Mouse (Mus musculus) intestine, postnatal 0 days (tissue): Measurements from ENCODE around the gene Tbcel. TPM values are rescaled to one million over a fixed set of nuclear protein-coding genes. Genes with fewer than 3 reads are reported as not detected.

ENCODE experiments used
- ATAC-seq: fragments of 200-750 bp; cut with Nextera tagmentation; 2 replicates; pipeline ENCODE4 v1.8.0; 2017; ENCODE audit warnings: mild to moderate bottlenecking, moderate TSS enrichment, moderate library complexity
- H3K27ac ChIP-seq: fragments of 300-500 bp; sonication (generic); 2 replicates; pipeline ENCODE4 v1.5.1; 2014; ENCODE audit warnings: mild to moderate bottlenecking, low read depth, low read length, moderate library complexity
- H3K27me3 ChIP-seq: fragments of 300-500 bp; sonication (generic); replicated peaks from 2 replicates; pipeline ENCODE4 v1.6.1; 2014; ENCODE audit warnings: low read length, mixed read lengths; ENCODE audit not compliant: control insufficient read depth, insufficient read depth
- H3K36me3 ChIP-seq: fragments of 300-500 bp; sonication (generic); 2 replicates; pipeline ENCODE4 v1.6.1; 2014; ENCODE audit warnings: mild to moderate bottlenecking, moderate library complexity; ENCODE audit not compliant: control insufficient read depth, insufficient read depth
- H3K4me1 ChIP-seq: fragments of 300-500 bp; sonication (generic); replicated peaks from 2 replicates; pipeline ENCODE4 v1.6.1; 2014; ENCODE audit warnings: antibody characterized with exemption, low read length, mixed read lengths; ENCODE audit not compliant: control insufficient read depth, insufficient read depth
- H3K4me2 ChIP-seq: fragments of 300-500 bp; sonication (generic); replicated peaks from 2 replicates; pipeline ENCODE4 v1.6.1; 2014; ENCODE audit warnings: low read depth, mild to moderate bottlenecking, moderate library complexity
- H3K4me3 ChIP-seq: fragments of 300-500 bp; sonication (generic); 2 replicates; pipeline ENCODE4 v1.5.1; 2014; ENCODE audit warnings: low read depth, low read length
- H3K9ac ChIP-seq: fragments of 300-500 bp; sonication (generic); 2 replicates; pipeline ENCODE4 v1.6.1; 2014; ENCODE audit warnings: mild to moderate bottlenecking, low read depth, low read length
- H3K9me3 ChIP-seq: fragments of 300-500 bp; sonication (generic); 2 replicates; pipeline ENCODE4 v1.6.1; 2016; ENCODE audit warnings: mixed run types; ENCODE audit not compliant: control insufficient read depth
- CTCF ChIP-seq: sonication (generic); IDR thresholded peaks from 2 replicates; pipeline ENCODE4 v1.5.1; 2016; ENCODE audit warnings: low read depth, mild to moderate bottlenecking, control low read depth, antibody characterized with exemption, moderate library complexity
- WGBS: fragments of 180-500 bp; shearing (Covaris S2); extraction: QIAGEN DNeasy Blood & Tissue Kit; methylation state at CpG from one replicate; pipeline ENCODE4 v1.1.7; 2014; 5-methylcytosine and 5-hydroxymethylcytosine counted together
- polyA plus RNA-seq: library from polyadenylated mRNA; unstranded; fragments of >200 nt; fragmentation: Nextera tagmentation; extraction: Ambion mirVana; gene quantifications from 2 replicates; pipeline ENCODE4 v1.2.1, GENCODE M21; 2015

Gene Tbcel
- polyA plus RNA-seq, 1 experiment from 2014 or later: 12.2 TPM

GRCm38 (mm10) chr9:42405736-42406135 is 101.9 kb downstream of the Tbcel start:
- H3K9me3 ChIP-seq: no peaks in the 10 kb centered on the region
- no peaks in the 10 kb centered on the region for H3K27me3 ChIP-seq
- no peak overlapping the region for H3K27ac ChIP-seq
- H3K4me3 ChIP-seq: no peak overlapping the region
- H3K4me2 ChIP-seq: no peak overlapping the region
- 75% methylated on average over 4 of the region's 4 CpGs for WGBS
- H3K9ac ChIP-seq: no peak overlapping the region
- no peaks in the 10 kb centered on the region for H3K36me3 ChIP-seq
- no peak for ATAC-seq
- TF ChIP-seq CTCF: no peak
- H3K4me1 ChIP-seq: no peaks in the 10 kb centered on the region

DNA sequence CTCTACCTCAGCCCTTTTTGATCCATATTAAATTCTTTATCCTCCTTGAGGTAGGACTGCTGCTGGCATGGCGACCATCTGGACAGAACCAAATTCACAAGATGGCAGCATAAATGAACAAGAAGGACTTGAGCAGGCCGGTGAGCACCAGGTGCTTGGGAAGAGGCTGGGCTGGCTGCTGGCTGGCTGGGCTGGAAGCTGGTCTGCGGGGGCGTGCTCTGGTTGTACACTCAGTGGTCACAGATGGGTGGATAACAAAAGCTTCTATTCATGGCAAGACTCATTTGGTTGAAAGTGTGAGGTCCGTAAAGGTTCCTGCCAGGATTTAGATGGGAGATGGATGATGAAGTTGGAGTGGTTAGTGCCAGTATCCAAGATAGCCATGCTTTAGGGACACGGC is 106.1 kb downstream of the Tbcel start:
- TF ChIP-seq CTCF: no peak
- no peak overlapping the region for H3K9ac ChIP-seq
- no peaks in the 10 kb centered on the region for H3K4me1 ChIP-seq
- H3K27me3 ChIP-seq: no peaks in the 10 kb centered on the region
- no peak overlapping the region for H3K4me2 ChIP-seq
- ATAC-seq: no peak
- no peaks in the 10 kb centered on the region for H3K36me3 ChIP-seq
- no peak overlapping the region for H3K27ac ChIP-seq
- no peaks in the 10 kb centered on the region for H3K9me3 ChIP-seq
- WGBS: 87% methylated on average over 6 of the region's 6 CpGs
- H3K4me3 ChIP-seq: no peak overlapping the region

- Histone ChIP-seq H3K9ac (no peak within 1 kb of the TSS), H3K36me3 (no peaks in the 10 kb centered on the region), H3K4me1 (no peaks in the 10 kb centered on the region), H3K9me3 (no peaks in the 10 kb centered on the region), H3K27ac (no peak within 1 kb of the TSS), H3K4me3 (no peak within 1 kb of the TSS), H3K4me2 (no peak within 1 kb of the TSS), H3K27me3 (no peaks in the 10 kb centered on the region)
- WGBS: 90% methylated on average over 6 of the region's 6 CpGs
- ATAC-seq: no peak
- TF ChIP-seq CTCF: no peak
Measured at GRCm38 (mm10) chr9:42399829-42400228, 107.8 kb downstream of the Tbcel start, which contains the start of gene Tecta. TSS of gene Tecta (minus strand) at chr9:42399929.

- no peak overlapping the region for H3K27ac ChIP-seq
- TF ChIP-seq CTCF: no peak
- 65% methylated on average over 2 of the region's 2 CpGs for WGBS
- H3K4me2 ChIP-seq: no peak overlapping the region
- no peak for ATAC-seq
- H3K4me3 ChIP-seq: no peak overlapping the region
- no peak overlapping the region for H3K9ac ChIP-seq
- H3K9me3 ChIP-seq: no peaks in the 10 kb centered on the region
- H3K27me3 ChIP-seq: no peaks in the 10 kb centered on the region
- H3K4me1 ChIP-seq: no peaks in the 10 kb centered on the region
- no peaks in the 10 kb centered on the region for H3K36me3 ChIP-seq
Measured at GRCm38 (mm10) chr9:42396141-42396540, 111.5 kb downstream of the Tbcel start.

DNA sequence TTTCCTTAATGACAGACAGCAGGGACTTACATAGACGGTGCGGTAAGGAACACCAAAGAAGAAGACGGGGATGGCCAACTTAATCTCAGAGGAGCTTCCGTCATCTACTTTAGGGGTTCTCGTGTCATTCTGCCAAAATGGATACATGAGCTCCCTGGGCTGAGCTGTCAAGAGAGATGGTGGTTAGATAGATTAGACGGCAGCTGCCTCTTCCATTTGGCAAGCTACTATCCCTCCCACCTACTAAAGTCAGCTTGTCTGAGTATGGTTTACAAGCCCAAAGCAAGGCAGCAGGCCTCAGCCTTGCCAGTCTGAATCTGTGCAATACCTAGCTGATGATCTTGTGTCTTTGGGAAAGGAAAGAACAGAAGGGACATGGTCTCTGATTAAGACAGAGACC is 112.7 kb downstream of the Tbcel start:
- Histone ChIP-seq H3K4me3 (no peak overlapping the region), H3K9me3 (no peaks in the 10 kb centered on the region), H3K27me3 (no peaks in the 10 kb centered on the region), H3K36me3 (no peaks in the 10 kb centered on the region), H3K27ac (no peak overlapping the region), H3K4me2 (no peak overlapping the region), H3K4me1 (no peaks in the 10 kb centered on the region), H3K9ac (no peak overlapping the region)
- no peak for ATAC-seq
- 80% methylated on average over 6 of the region's 6 CpGs for WGBS
- no peak for TF ChIP-seq CTCF

DNA sequence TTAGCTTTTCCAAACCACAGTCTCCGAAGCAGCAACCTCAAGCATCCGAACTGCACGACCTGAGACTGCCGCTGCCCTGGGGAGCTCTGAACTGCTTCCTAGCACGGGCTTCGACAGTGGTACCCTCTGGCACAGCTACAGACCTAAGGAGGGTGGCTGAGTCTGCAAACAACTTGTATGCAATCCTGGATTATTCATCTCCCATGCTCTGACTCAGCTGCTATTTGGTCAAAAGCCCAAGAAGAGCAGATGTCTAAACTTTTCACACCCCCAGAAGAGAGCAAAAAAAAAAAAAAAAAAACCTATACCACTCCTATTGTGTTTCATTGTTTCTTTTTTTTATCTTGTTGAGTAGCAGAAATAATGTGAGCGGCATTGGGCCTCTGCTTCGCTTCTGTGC is 113.3 kb downstream of the Tbcel start:
- WGBS: 84% methylated on average over 8 of the region's 8 CpGs
- no peaks in the 10 kb centered on the region for H3K36me3 ChIP-seq
- H3K9me3 ChIP-seq: no peaks in the 10 kb centered on the region
- H3K4me3 ChIP-seq: no peak overlapping the region
- H3K9ac ChIP-seq: no peak overlapping the region
- H3K27me3 ChIP-seq: no peaks in the 10 kb centered on the region
- no peak overlapping the region for H3K4me2 ChIP-seq
- no peak for TF ChIP-seq CTCF
- H3K4me1 ChIP-seq: no peaks in the 10 kb centered on the region
- no peak overlapping the region for H3K27ac ChIP-seq
- ATAC-seq: no peak

GRCm38 (mm10) chr9:42392927-42393326 is 114.7 kb downstream of the Tbcel start:
- Histone ChIP-seq H3K4me1 (no peaks in the 10 kb centered on the region), H3K9me3 (no peaks in the 10 kb centered on the region), H3K9ac (no peak overlapping the region), H3K36me3 (no peaks in the 10 kb centered on the region), H3K27me3 (no peaks in the 10 kb centered on the region), H3K4me3 (no peak overlapping the region), H3K4me2 (no peak overlapping the region), H3K27ac (no peak overlapping the region)
- 62% methylated on average over 6 of the region's 6 CpGs for WGBS
- no peak for TF ChIP-seq CTCF
- ATAC-seq: no peak
